Mouse (Mus musculus) adrenal gland, postnatal 10 days (tissue): ENCODE data around the gene Cdk2. TPM values are rescaled to one million over a fixed set of nuclear protein-coding genes. Genes with fewer than 3 reads are reported as not detected.

Experiments
- DNase-seq: peaks from one replicate; pipeline ENCODE4 v3.0.0; 2021; ENCODE audit warnings: mixed read lengths
- total RNA-seq, 2 experiments: library from RNA; stranded (reverse); gene quantifications; 2 replicates each; pipeline ENCODE4 v1.2.3; 2021

The Cdk2 gene
- total RNA-seq, 2 experiments from 2014 or later, result 33.2 to 38.6 TPM

DNA sequence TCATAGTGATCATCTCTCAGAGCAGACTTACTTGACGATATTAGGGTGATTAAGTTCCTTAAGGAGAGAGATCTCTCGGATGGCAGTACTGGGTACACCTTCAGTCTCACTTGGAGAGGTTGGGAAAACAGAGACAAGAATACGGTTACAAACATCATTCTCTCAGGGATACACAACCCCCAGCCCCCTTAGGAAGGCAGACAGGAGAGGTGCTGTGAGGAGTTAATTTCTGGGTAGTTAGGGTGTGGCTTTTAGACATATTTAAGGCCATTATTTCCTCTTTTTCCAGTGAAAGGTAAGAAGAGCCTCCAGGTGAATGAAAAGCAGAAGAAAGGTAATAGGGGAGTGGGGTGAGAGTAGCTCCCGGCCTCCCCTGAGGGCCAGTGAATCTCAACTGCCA, 936 bp downstream of the Cdk2 start, which contains the start of gene Pmel:
Gene Pmel, plus strand, starts transcription at position 301 of the 400 bp plus-strand sequence.
- DNase-seq, result no peak

DNA sequence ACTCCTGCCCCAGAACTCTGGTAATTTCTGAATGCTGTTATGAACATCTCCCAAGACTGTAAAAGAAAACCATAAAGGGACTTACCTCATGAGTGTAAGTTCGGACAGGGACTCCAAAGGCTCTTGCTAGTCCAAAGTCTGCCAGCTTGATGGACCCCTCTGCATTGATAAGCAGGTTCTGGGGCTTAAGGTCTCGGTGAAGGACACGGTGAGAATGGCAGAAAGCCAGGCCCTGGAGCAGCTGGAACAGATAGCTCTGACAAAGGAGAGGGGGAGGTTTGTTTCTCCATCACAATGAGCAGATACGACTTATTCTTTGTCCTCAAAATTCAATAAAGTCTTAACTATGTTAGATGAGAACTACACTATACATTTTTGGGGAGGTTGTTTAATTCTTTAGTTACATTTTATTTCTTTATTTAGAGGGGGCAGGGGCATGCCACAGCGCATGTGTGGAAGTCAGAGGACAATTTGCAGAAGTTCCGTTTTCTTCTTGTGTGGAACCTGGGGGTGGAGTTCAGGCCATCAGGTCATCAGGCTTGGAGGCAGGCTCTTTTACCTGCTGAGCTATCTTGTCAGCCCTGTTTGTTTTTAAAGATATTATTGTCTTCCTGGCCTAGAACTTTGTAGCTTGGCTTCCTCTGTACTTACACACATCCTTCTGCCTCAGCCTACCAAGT, 2.4 kb downstream of the Cdk2 start:
- DNase-seq, result peak; percentile 44

GRCm38 (mm10) chr10:128700712-128701111, 4.1 kb downstream of the Cdk2 start:
- DNase-seq, result no peak

DNA sequence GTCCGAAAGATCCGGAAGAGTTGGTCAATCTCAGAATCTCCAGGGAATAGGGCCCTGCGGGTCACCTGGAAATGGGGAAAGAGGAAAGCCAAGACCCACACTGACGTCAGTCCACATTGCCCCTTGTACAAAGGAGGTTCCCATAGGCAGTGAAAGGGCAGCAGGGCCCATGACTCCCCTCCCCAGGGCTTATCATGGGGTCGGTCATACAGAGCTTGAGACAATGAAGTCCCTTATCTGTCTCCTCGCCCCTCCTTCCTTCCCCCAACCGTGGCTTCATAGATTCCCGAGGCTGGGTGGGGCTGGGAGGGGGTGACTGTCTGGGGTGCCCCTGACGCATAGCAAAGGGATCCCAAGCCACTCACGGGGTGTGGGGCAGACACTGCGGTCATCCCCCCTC, 5.2 kb downstream of the Cdk2 start:
- no peak for DNase-seq

DNA sequence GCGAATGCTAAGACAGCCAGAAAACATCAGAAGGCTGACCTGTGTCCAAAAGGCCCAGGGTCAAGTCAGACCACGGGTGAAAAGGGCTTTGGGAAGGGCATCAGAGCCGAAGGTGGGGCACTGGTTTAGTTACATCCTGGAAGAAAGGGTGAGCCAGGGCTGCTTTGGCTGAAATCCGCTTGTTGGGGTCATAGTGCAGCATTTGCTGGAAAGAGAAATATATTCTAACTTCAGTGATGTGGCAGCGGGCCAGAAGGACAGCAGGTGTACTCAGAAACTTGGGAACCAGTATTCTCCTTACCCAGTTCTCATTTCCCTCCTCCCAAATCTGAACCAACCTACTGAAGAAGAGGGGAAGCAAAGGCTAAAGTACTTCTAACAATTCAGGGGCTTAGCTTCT, 5.8 kb downstream of the Cdk2 start:
- DNase-seq, result no peak

DNA sequence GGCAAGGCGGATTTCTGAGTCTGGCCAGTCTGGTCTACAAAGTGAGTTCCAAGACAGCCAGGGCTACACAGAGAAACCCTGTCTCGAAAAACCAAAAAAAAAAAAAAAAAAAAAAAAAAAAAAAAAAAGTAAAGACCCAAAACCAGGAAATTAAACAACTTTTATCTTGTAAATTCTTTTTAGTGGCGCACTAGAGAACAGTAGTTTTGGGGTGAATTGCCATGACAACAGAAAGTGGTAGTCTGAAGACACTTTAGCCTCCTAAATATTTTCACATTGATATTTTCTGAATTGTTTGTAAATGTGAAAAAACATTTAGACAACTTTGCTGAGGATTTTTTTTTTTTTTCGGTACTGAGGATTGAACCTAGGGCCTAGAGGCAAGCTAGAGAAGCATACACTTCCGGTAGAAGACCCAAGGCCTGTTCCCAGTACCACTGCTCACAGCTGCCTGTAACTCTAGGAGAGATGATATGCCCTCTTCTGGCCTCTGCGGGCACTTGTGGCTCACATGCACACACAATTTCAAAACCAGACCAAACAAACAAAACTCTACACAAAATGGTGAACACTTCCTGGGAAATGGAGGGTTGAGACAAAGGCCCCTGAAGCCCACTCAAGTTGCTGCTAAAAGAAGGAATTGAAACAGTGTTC, 7.6 kb downstream of the Cdk2 start:
- DNase-seq, result no peak

- DNase-seq, result peak; percentile 97
These were observed 8.6 kb downstream of the Cdk2 start, which contains the start of gene Rab5b for GRCm38 (mm10) chr10:128695992-128696807. Gene Rab5b (minus strand): TSS chr10:128696264.

DNA sequence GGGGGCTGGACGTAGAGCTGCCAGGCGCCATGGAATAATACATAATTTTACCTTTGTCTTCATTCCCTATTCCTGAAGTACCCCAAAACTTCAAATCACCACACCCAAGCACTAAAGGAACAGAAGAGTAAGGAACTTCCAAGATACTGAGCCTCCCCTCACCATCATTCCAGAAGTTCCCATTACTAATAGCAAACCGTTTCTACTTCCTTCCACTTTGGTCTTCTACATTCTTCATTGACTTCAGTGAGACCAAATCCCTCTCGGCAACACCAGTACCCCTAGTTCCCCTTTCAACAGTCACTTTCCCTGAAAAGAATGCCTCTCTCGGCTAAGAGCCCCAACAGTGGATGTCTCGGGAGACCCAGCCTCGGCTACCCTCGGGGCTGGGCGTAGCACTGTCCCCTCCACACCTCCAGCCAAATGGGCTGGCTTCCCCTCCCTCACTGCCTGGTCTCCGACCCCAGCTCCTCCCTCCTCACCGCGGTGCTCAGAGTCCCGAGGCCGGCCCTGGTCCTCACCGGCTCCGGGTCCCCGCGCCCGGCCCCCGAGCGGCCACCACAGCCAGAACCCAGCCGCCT, 9.3 kb downstream of the Cdk2 start:
- no peak for DNase-seq

- DNase-seq, result peak; percentile 24
These were observed 30.3 kb downstream of the Cdk2 start for GRCm38 (mm10) chr10:128674469-128675008.

- DNase-seq, result peak; percentile 91
These were observed 30.9 kb downstream of the Cdk2 start, which contains the start of gene Suox for GRCm38 (mm10) chr10:128673763-128674468. Gene Suox (minus strand): TSS chr10:128674073.

DNA sequence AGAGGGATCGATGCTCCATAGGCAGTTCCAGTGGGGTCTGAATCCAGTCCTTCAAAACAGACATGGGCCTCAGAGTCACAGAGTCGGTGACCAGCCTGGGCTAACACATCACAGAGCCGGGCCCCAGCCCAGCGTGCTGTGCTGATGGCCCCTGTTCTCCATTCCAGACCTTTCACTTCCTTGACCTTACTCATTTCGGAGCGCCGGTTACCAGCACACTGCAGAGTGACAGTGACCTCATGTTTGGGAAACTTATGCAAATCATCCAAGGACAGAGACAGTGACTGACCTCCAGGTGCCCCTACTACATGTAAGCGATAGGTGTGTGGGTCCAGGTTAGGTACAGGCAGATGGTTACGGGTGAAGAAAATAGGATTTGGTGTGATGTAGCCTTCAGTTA, 33.7 kb downstream of the Cdk2 start:
- DNase-seq, result no peak

DNA sequence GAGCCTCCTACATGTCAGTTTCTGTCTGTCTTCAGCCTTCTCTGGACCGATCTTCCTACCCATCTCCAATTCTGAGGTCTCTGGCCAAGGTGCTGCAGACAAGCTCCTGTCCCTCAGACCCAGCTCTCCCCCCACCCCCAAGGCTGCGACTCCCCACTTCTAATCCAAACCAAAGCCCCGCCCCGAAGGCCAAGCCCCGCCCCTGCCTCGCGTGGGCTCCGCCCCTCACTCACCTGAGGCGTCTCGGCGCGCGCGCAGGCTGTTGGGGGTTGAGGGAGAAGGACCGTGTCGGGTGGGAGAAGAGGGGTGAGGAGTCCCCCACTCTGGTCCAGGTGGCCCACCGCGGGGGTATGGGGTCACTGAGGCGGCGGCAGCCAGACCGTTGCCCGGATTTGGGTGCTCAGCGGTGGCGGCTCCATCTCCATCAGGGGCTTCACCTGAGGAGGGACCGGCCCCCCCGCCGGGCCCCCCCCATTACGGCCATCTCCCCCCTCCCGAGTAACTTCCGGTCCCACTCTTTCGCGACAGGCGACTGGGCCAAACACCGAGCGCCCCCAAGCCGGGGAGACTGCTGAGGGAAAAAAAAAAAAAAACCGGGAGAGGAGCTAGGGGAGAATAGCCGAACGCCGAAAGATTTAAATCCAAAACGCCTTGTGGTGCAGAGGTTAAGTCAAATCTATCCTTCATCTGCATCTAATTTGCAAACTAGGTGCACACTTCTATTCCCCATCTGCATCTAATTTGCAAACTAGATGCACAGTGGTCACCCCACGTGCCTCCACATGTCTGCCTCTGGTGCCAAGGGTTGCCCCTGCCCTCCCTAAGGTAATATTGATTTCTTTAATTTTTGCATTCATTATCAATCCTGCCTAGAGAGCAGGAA, 35.8 kb downstream of the Cdk2 start:
- DNase-seq, result peak; percentile 76

DNA sequence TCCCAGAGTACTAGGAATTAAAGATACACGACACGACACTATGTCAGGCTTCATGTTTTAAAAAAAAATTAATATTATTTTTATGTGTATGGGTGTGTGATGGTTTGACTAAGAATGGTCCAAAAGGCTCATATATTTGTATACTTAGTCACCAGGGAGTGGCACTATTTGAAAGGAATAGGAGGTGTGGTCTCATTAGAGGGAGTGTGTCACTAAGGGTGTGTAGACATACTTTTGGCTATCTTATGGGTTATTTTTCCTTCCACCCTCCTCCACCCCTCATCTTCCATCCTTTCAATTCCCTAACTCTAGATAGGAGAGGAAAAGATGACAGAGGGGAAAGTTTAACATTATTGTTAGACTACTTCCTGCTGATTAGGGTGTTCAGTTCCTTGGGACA, 39.0 kb downstream of the Cdk2 start:
- DNase-seq, result no peak

DNA sequence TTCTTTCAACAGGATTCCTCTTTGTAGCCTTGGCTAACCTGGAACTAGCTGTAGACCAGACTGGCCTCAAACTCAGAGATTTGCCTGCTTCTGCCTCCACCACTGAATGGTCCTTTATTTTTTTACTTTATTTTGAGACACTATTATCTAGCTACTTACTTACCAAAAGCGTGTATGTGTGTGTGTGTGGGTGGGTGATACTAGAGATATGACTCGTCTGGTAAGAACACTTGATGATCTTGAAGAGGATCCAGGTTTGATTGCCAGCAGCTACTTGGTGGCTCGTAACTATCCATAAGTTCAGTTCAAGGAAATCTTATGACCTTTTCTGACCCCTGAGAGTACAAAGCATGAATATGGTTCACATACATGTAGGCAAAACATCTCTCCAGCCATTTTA, 39.5 kb downstream of the Cdk2 start:
- no peak for DNase-seq

- no peak for DNase-seq
These were observed 40.0 kb downstream of the Cdk2 start for GRCm38 (mm10) chr10:128664808-128665207.

DNA sequence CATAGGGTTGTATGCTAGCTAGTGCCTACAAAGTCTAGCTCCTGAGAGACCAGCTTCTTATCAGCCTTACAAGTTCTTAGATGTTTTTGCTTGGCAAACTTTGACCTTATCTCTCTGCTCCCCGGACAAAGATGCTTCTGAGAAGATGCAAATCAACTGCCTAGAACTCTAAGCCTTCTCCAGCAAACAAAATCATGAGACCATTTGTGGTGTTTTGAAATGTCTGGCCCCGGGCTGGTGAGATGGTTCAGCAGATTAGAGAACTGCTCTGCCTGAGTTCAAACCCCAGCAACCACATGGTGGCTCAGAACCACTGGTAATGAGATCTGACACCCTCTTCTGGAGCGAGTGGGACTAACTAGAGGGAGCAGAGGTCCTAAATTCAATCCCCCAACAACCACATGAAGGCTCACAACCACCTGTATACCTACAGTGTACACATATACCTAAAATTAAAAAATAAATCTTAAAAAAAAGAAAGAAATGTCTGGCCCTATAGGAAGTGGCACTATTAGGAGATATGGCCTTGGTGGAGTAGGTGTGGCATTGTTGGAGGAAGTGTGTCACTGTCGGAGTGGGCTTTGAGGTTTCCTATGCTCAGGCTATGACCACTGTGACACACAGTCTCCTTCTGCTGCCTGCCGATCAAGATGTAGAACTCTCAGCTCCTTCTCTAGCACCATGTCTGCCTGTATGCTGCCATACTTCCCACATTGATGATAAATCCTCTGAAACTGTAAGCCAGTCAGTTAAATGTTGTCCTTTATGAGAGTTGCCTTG, 41.2 kb downstream of the Cdk2 start:
- DNase-seq, result no peak

GRCm38 (mm10) chr10:128662465-128662864, 42.4 kb downstream of the Cdk2 start:
- DNase-seq, result no peak

GRCm38 (mm10) chr10:128659490-128659889, 45.3 kb downstream of the Cdk2 start:
- DNase-seq, result no peak

GRCm38 (mm10) chr10:128657844-128658243, 47.0 kb downstream of the Cdk2 start:
- no peak for DNase-seq

GRCm38 (mm10) chr10:128656731-128657130, 48.1 kb downstream of the Cdk2 start:
- no peak for DNase-seq
